In genomic region chr11:81584506-81584905, GRCm38 (mm10) we compare ENCODE assay signal across 28 mouse cellular contexts.
"Had no signal": no experiment of that assay in that cellular context is flagged by ENCODE, and none has a peak within 500 bp of the region (broad histone marks: within the 10 kb centered on the region; RNA-seq: fewer than 3 reads in every experiment).

No protein-coding gene starts in this region.

- H3K27ac ChIP-seq: heart, embryonic 13.5 days; heart, embryonic 15.5 days; hindbrain, embryonic 10.5 days; hindbrain, embryonic 12.5 days; hindbrain, embryonic 14.5 days; hindbrain, embryonic 15.5 days; hindbrain, postnatal 0 days; intestine, embryonic 15.5 days; kidney, embryonic 15.5 days; kidney, postnatal 0 days; layer of hippocampus, adult 2 months; left cerebral cortex, adult 2 months had no signal

- H3K4me1 ChIP-seq: intestine, embryonic 15.5 days; kidney, embryonic 15.5 days had no signal

- H3K27me3 ChIP-seq: heart, embryonic 12.5 days; heart, embryonic 15.5 days; hindbrain, embryonic 12.5 days; hindbrain, embryonic 13.5 days; hindbrain, embryonic 15.5 days; intestine, embryonic 15.5 days; kidney, embryonic 15.5 days had no signal

- H3K9me3 ChIP-seq: heart, embryonic 12.5 days; heart, embryonic 13.5 days; heart, embryonic 15.5 days; hindbrain, embryonic 10.5 days; hindbrain, embryonic 12.5 days; hindbrain, embryonic 13.5 days; hindbrain, embryonic 15.5 days; intestine, embryonic 15.5 days; kidney, embryonic 15.5 days had no signal

- H3K4me3 ChIP-seq: heart, embryonic 12.5 days; heart, embryonic 13.5 days; heart, embryonic 15.5 days; hindbrain, embryonic 10.5 days; hindbrain, embryonic 12.5 days; hindbrain, embryonic 13.5 days; hindbrain, embryonic 15.5 days; intestine, embryonic 15.5 days; kidney, embryonic 15.5 days; layer of hippocampus, adult 2 months; left cerebral cortex, adult 2 months had no signal

- DNase-seq: heart, postnatal 10 days; heart, postnatal 14 days; kidney, adult 11 months; kidney, adult 18-20 months; kidney, adult 2 months; kidney, adult 8-10 months; kidney, adult 9 months; kidney, postnatal 10 days; kidney, postnatal 14 days; kidney, postnatal 25 days; kidney, postnatal 36 days; kidney, postnatal 4 days; layer of hippocampus, adult 9-11 months; layer of hippocampus, postnatal 36 days had no signal

- H3K36me3 ChIP-seq: heart, embryonic 12.5 days; heart, embryonic 13.5 days; heart, embryonic 15.5 days; hindbrain, embryonic 10.5 days; hindbrain, embryonic 12.5 days; hindbrain, embryonic 13.5 days; hindbrain, embryonic 15.5 days; intestine, embryonic 15.5 days; kidney, embryonic 15.5 days had no signal
